Mouse (Mus musculus) layer of hippocampus, adult 2 months (tissue): ENCODE data around the gene Scrn1. TPM values are rescaled to one million over a fixed set of nuclear protein-coding genes. Genes with fewer than 3 reads are reported as not detected.

Source experiments
- DNase-seq, 2 experiments: peaks; one replicate each; pipeline ENCODE4 v3.0.0; 2022; ENCODE audit warnings: low spot score in 2 of 2
- H3K27ac ChIP-seq: fragments of 200-600 bp; 2 replicates; pipeline ENCODE4 v1.8.1; 2022
- H3K4me3 ChIP-seq: fragments of 200-600 bp; 2 replicates; pipeline ENCODE4 v1.8.1; 2022; ENCODE audit warnings: mild to moderate bottlenecking
- CTCF ChIP-seq: fragments of 200-600 bp; conservative IDR thresholded peaks from 2 replicates; pipeline ENCODE4 v1.8.1; 2022; ENCODE audit warnings: antibody characterized with exemption, mild to moderate bottlenecking, moderate library complexity
- total RNA-seq, 2 experiments: library from RNA; stranded (reverse); gene quantifications; 2 replicates each; pipeline ENCODE4 v1.2.3; 2021

Gene Scrn1
- total RNA-seq, 2 experiments from 2014 or later = 98.2 to 98.3 TPM

- H3K4me3 ChIP-seq = no peak overlapping the region
- H3K27ac ChIP-seq = no peak overlapping the region
- no peak for TF ChIP-seq CTCF
- no peak for DNase-seq
Measured at GRCm38 (mm10) chr6:54562018-54562809, 4.1 kb downstream of the Scrn1 start.

DNA sequence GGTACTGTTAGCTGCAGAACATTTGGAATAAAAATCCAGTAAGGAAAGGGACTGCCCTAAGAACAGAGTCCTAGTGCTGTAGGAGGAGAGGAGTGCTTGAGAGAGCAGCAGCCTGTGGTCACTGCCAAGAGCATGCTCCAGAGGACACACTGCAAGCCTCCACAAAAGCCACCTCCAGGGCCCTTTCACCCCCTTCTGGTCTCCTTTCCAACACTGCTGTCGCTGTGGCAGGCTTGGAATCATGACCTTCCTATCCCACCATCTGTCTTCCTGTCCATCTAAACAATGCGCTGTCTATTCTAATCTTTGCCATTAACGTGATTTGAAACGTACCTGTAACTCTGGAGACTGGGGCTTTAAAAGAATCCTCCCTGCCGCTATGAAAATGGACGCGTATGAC, 7.8 kb downstream of the Scrn1 start:
- no peak overlapping the region for H3K27ac ChIP-seq
- TF ChIP-seq CTCF = no peak
- no peak for DNase-seq
- H3K4me3 ChIP-seq = no peak overlapping the region

GRCm38 (mm10) chr6:54557671-54558070, 8.6 kb downstream of the Scrn1 start:
- no peak overlapping the region for H3K27ac ChIP-seq
- DNase-seq = no peak
- H3K4me3 ChIP-seq = no peak overlapping the region
- no peak for TF ChIP-seq CTCF

DNA sequence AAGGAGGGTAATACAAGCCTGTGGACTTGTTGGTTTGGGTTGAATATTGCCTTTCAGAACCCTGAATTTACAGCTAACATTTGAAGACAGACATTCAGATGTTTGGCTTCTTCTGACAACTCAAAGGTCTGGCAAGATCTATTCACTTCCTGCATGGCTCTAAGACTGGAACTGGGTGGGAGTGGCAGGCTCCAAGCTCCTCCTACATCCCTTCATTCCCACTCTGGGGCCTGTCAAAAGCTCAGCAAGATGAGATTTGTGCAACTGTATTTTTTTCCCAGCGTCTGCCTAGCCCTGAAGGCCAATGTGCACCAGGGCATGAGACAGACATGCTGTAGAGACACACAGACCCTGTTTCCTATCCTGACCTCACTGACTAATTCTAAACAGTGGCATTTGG, 10.5 kb downstream of the Scrn1 start:
- no peak for TF ChIP-seq CTCF
- Histone ChIP-seq H3K27ac (no peak overlapping the region), H3K4me3 (no peak overlapping the region)
- no peak for DNase-seq

DNA sequence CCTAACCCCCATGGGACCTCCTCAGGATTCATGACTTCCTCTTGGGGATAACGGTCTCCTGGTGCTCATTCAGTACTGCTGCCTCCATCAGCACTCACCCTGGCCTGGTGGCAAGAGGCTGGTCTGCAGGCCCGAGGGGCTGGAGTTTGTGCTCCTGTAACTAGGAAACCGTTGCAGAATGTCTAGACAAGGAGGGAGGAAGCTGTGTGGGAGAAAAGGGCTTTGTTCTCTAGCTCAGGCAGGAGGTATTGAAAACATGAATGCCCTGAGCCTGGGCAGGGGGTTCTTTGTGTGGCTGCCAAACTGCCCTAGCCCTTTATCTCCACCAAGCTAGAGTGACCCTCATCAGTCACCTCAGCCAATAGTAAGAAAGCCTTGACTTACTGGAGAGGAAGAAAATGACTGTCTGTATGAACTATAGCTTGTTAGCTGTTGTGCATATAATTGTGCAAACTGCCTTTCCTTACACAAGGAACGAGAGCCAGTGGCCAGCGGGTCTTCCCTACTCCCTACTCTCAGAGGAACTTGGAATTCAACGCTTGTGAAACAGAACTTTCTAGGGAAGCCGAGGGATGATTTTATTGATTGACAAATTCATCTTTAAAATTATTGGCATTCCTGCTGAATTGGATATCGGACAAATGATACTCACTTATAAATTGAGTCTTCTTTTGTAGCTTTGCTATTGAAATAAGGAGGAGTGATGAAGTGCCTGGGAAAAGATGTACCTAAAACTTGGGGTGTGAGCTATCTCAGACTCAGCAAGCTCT, 11.8 kb downstream of the Scrn1 start:
- no peak overlapping the region for H3K4me3 ChIP-seq
- peak overlapping the region; percentile 11; the same call in 1 of the 2 replicates for H3K27ac ChIP-seq
- DNase-seq = peak in 1 of 2 experiments; percentile 56
- TF ChIP-seq CTCF = peak; percentile 26; the same call in 1 of the 2 replicates

DNA sequence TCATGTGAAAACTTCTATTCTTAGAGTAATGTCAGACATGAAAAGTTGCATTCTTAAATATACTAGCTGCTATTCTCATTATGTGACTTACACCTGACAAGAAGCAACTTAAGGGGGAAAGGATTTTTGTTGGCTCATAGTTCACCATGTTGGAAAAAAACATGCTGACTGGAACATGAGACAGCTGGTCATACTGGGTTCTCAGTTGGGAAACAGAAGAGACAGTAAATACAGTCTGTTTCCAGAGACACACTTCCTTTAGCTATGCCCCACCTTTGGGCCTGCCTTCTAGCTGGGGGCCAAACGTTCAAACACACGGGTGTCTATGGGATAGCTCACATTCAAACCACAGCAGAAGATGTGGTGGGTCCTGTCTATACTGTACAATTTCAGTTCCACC, 12.7 kb downstream of the Scrn1 start:
- no peak for TF ChIP-seq CTCF
- no peak for DNase-seq
- no peak overlapping the region for H3K4me3 ChIP-seq
- H3K27ac ChIP-seq = peak overlapping the region; percentile 11; the same call in 1 of the 2 replicates

DNA sequence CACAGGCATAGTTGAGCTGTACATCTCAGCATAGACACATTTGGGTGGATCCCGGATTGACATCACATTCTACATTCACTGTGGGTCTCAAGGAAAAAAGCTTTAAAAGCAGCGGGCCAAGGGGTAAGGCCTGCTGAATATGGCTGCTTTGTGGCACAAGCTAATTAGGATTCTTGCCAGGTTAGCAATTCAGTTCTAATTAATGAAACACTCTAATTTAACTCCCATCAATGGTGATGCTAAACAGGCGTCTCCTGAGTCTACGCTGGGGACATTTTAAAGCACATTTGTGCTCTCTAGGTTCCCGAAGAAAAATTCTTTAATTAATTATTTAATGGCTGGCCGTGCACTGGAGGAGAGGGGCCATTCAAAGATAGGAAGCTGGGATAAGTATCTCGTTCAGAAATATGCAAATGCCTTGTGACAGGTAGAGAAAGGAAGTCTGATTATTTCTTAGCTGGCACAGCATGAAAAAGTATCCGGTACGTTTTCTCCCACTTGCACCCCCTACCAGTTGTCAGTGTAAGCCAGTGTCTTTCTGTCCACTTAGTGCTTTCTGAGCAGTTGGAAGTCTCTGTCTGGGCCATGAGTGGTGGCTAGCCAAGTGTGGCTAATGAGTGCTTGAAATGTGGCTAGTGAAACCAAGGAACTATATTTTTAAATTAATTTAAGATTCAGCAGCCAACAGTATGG, 13.4 kb downstream of the Scrn1 start:
- Histone ChIP-seq H3K27ac (no peak overlapping the region), H3K4me3 (no peak overlapping the region)
- no peak for TF ChIP-seq CTCF
- no peak for DNase-seq

GRCm38 (mm10) chr6:54550801-54551323, 15.4 kb downstream of the Scrn1 start:
- TF ChIP-seq CTCF = no peak
- DNase-seq = no peak
- Histone ChIP-seq H3K4me3 (no peak overlapping the region), H3K27ac (no peak overlapping the region)

GRCm38 (mm10) chr6:54549311-54549710, 17.0 kb downstream of the Scrn1 start:
- no peak overlapping the region for H3K4me3 ChIP-seq
- DNase-seq = no peak
- no peak overlapping the region for H3K27ac ChIP-seq
- no peak for TF ChIP-seq CTCF

GRCm38 (mm10) chr6:54548314-54549019, 17.8 kb downstream of the Scrn1 start:
- H3K4me3 ChIP-seq = no peak overlapping the region
- DNase-seq = no peak
- no peak for TF ChIP-seq CTCF
- H3K27ac ChIP-seq = no peak overlapping the region

DNA sequence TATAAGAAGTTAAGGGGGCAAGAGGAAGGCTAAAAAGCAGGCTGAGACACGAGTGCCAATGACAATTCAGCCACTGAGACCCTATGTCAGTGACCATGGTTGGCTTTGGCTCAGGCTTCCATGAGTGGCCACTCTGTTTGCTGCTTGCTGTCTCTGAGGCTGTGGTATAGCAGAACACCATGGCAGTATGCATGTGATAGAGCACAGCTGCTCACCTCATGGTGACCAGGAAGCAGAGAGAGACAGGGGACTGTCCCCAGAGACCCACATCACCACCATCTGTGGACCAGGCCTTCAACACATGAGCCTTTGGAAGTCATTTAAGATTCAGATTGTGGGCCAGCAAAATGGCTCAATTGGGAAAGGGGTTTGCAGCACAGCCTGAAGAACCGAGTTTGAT, 22.6 kb downstream of the Scrn1 start:
- no peak for DNase-seq
- no peak for TF ChIP-seq CTCF
- H3K4me3 ChIP-seq = no peak overlapping the region

DNA sequence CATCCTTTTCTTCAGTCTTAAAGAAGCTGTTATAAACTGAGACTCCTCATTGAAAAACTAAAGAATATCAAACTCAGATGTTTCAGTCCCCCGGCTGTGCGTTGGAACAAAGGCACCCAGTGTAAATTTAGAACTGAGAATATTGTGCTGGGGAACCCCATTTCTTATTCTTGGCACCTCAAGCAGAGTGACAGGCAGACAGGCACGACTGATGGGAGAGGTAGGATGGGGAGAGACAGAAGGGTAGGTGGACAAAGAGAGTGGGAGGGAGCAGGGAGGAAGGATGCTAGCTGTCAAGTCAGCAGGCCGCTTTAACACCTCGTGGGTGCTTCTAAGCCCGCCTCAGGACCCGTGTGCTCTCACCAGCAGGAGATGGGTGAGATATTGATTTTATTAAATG, 23.5 kb downstream of the Scrn1 start:
- no peak for TF ChIP-seq CTCF
- no peak overlapping the region for H3K27ac ChIP-seq
- no peak overlapping the region for H3K4me3 ChIP-seq
- no peak for DNase-seq

More for the DNA sequence above, 22.6 kb downstream of the Scrn1 start:
- H3K27ac ChIP-seq = no peak overlapping the region
